Mouse (Mus musculus) liver, embryonic 11.5 days (tissue): Measurements from ENCODE around the gene Cd47. TPM values are rescaled to one million over a fixed set of nuclear protein-coding genes. Genes with fewer than 3 reads are reported as not detected.

Source experiments
- ATAC-seq: fragments of 200-750 bp; cut with Nextera tagmentation; replicated peaks from 2 replicates; pipeline ENCODE4 v1.8.0; 2017; ENCODE audit warnings: moderate number of reproducible peaks, mild to moderate bottlenecking, moderate TSS enrichment, moderate library complexity; ENCODE audit not compliant: low FRiP score
- DNase-seq: peaks from one replicate; pipeline ENCODE4 v3.0.0-alpha.2; 2017; ENCODE audit warnings: low spot score
- H3K27ac ChIP-seq: fragments of 300-500 bp; sonication (generic); 2 replicates; pipeline ENCODE4 v1.5.1; 2014; ENCODE audit warnings: mild to moderate bottlenecking, low read depth, low read length, control low read depth
- H3K27me3 ChIP-seq: fragments of 300-500 bp; sonication (generic); replicated peaks from 2 replicates; pipeline ENCODE4 v1.6.1; 2014; ENCODE audit warnings: low read length, mixed read lengths; ENCODE audit not compliant: control insufficient read depth, insufficient read depth
- H3K36me3 ChIP-seq: fragments of 300-500 bp; sonication (generic); 2 replicates; pipeline ENCODE4 v1.6.1; 2014; ENCODE audit warnings: mild to moderate bottlenecking, low read length, moderate library complexity, mixed read lengths; ENCODE audit not compliant: control insufficient read depth, insufficient read depth
- H3K4me1 ChIP-seq: fragments of 300-500 bp; sonication (generic); replicated peaks from 2 replicates; pipeline ENCODE4 v1.6.1; 2014; ENCODE audit warnings: low read length, mixed read lengths; ENCODE audit not compliant: control insufficient read depth, insufficient read depth
- H3K4me2 ChIP-seq: fragments of 300-500 bp; sonication (generic); 2 replicates; pipeline ENCODE4 v1.6.1; 2014; ENCODE audit warnings: mild to moderate bottlenecking, control low read depth, moderate library complexity
- H3K4me3 ChIP-seq: fragments of 300-500 bp; sonication (generic); 2 replicates; pipeline ENCODE4 v1.5.1; 2014; ENCODE audit warnings: low read depth, low read length, control low read depth
- H3K9ac ChIP-seq: fragments of 300-500 bp; sonication (generic); 2 replicates; pipeline ENCODE4 v1.6.1; 2014; ENCODE audit warnings: low read depth, low read length, control low read depth
- H3K9me3 ChIP-seq: fragments of 300-500 bp; sonication (generic); 2 replicates; pipeline ENCODE4 v1.6.1; 2016; ENCODE audit warnings: low read length, inconsistent platforms, mixed read lengths; ENCODE audit not compliant: control insufficient read depth
- WGBS: fragments of 180-500 bp; shearing (Covaris S2); extraction: QIAGEN DNeasy Blood & Tissue Kit; methylation state at CpG from one replicate; pipeline ENCODE4 v1.1.7; 2014; 5-methylcytosine and 5-hydroxymethylcytosine counted together
- polyA plus RNA-seq: library from polyadenylated mRNA; unstranded; fragments of >200 nt; fragmentation: Nextera tagmentation; extraction: Ambion mirVana; gene quantifications from 2 replicates; pipeline ENCODE4 v1.2.1, GENCODE M21; 2014

Cd47 gene
- polyA plus RNA-seq, result 261 and 281 TPM in 2 replicates

GRCm38 (mm10) chr16:49799597-49800561 is at the start of gene Cd47:
Gene Cd47 (plus strand): TSS chr16:49800533.
- Histone ChIP-seq H3K27me3 (no peaks in the 10 kb centered on the region), H3K9me3 (no peaks in the 10 kb centered on the region), H3K36me3 (no peaks in the 10 kb centered on the region), H3K27ac (peak within 1 kb of the TSS; percentile 99), H3K4me1 (peaks cover 45% of the 10 kb centered on the region), H3K4me2 (peak within 1 kb of the TSS; percentile 46), H3K9ac (peak within 1 kb of the TSS; percentile 57), H3K4me3 (no peak within 1 kb of the TSS)
- ATAC-seq (peak; percentile 97), DNase-seq (peak; percentile 51)
- 45% methylated on average over 10 of the region's 10 CpGs for WGBS

DNA sequence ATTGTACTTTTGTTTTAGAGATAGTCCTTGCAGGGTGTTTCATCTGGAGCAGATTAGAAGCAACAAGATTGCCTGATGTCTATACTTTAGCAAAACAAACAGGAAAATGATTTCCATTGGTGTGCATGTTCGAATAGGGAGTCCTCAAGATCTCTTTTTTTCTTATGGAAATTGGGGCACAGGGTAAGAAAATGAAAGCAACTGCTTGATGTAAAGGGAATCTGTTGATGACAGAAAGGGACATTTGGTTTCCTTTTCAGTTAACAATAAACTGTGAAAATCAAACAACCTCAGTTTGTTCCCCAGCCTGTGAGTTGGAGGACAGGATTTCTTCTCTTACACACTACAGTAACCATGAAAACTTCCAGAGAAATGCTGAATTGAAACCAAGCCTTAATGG is 47.4 kb upstream of the Cd47 start:
- Histone ChIP-seq H3K4me1 (no peaks in the 10 kb centered on the region), H3K36me3 (no peaks in the 10 kb centered on the region), H3K27me3 (no peaks in the 10 kb centered on the region), H3K4me3 (no peak overlapping the region), H3K27ac (no peak overlapping the region), H3K9ac (no peak overlapping the region), H3K4me2 (no peak overlapping the region), H3K9me3 (no peaks in the 10 kb centered on the region)
- ATAC-seq (no peak), DNase-seq (no peak)
- 78% methylated on average over 1 of the region's 1 CpGs for WGBS

DNA sequence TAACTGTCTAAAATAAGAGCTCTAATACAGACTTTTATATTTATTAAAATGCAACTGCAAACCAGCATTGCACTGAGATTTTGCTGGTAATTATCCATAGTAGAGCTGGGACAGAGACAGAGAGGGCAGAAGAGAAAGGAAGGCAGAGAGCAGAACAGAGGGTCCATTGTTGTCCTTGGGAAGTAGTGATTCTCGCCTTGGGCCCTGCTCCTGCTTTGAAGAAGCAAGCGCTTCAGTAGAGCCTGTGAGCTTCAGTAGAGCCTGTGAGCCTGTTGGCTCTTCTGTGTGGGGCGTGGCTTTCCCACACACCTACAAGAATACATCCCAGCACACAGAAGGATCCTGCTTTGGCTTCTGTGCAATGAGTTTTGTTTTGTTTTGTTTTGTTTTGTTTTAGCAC is 47.0 kb upstream of the Cd47 start:
- Histone ChIP-seq H3K4me2 (no peak overlapping the region), H3K27me3 (no peaks in the 10 kb centered on the region), H3K4me3 (no peak overlapping the region), H3K4me1 (no peaks in the 10 kb centered on the region), H3K9me3 (no peaks in the 10 kb centered on the region), H3K27ac (no peak overlapping the region), H3K36me3 (no peaks in the 10 kb centered on the region), H3K9ac (no peak overlapping the region)
- ATAC-seq (no peak), DNase-seq (no peak)
- WGBS, result 61% methylated on average over 3 of the region's 3 CpGs

GRCm38 (mm10) chr16:49760517-49761203 is 39.7 kb upstream of the Cd47 start:
- H3K4me3 ChIP-seq, result no peak overlapping the region
- H3K36me3 ChIP-seq, result no peaks in the 10 kb centered on the region
- 74% methylated on average over 17 of the region's 17 CpGs for WGBS
- H3K4me1 ChIP-seq, result no peaks in the 10 kb centered on the region; the same call in 1 of the 2 replicates
- no peak for DNase-seq
- ATAC-seq, result no peak
- H3K9ac ChIP-seq, result no peak overlapping the region
- H3K4me2 ChIP-seq, result no peak overlapping the region
- H3K27me3 ChIP-seq, result no peaks in the 10 kb centered on the region
- no peaks in the 10 kb centered on the region for H3K9me3 ChIP-seq
- H3K27ac ChIP-seq, result no peak overlapping the region

DNA sequence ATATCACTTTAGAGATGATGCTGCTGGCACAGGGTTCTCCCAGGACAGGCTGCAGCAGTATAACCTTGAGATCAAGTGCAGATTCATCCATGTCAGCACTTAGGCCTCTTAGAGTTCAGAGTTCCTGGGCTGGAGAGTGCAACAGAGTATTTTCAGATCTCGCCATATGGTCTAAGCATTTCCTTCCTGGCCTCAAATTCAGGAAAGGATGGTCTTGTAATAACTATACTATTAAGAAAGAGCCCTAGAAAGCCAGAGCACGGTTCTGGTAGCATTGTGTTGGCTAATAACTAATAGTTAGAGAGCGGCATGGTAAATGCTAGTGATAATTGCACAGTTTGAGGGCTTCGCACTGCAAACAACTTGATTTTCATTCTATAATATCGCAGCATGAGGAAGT is 38.4 kb upstream of the Cd47 start:
- DNase-seq, result no peak
- Histone ChIP-seq H3K36me3 (no peaks in the 10 kb centered on the region), H3K27ac (no peak overlapping the region), H3K4me3 (no peak overlapping the region), H3K27me3 (no peaks in the 10 kb centered on the region), H3K4me2 (no peak overlapping the region), H3K9me3 (no peaks in the 10 kb centered on the region), H3K4me1 (no peaks in the 10 kb centered on the region; the same call in 1 of the 2 replicates), H3K9ac (no peak overlapping the region)
- ATAC-seq, result no peak
- WGBS, result 76% methylated on average over 5 of the region's 5 CpGs

- no peak overlapping the region for H3K4me2 ChIP-seq
- no peak for DNase-seq
- no peaks in the 10 kb centered on the region for H3K9me3 ChIP-seq
- H3K27ac ChIP-seq, result no peak overlapping the region
- H3K27me3 ChIP-seq, result no peaks in the 10 kb centered on the region
- no peaks in the 10 kb centered on the region for H3K36me3 ChIP-seq
- H3K9ac ChIP-seq, result no peak overlapping the region
- peaks cover 19% of the 10 kb centered on the region for H3K4me1 ChIP-seq
- 51% methylated on average over 3 of the region's 3 CpGs for WGBS
- no peak overlapping the region for H3K4me3 ChIP-seq
- ATAC-seq, result peak; percentile 66
These were observed 34.0 kb upstream of the Cd47 start for GRCm38 (mm10) chr16:49766326-49766725.

- Histone ChIP-seq H3K4me2 (no peak overlapping the region), H3K36me3 (no peaks in the 10 kb centered on the region), H3K9me3 (no peaks in the 10 kb centered on the region), H3K4me1 (peaks cover 28% of the 10 kb centered on the region), H3K4me3 (no peak overlapping the region), H3K27me3 (no peaks in the 10 kb centered on the region), H3K9ac (no peak overlapping the region), H3K27ac (no peak overlapping the region)
- DNase-seq (no peak), ATAC-seq (no peak)
- WGBS, result 90% methylated on average over 4 of the region's 4 CpGs
These were observed 31.8 kb upstream of the Cd47 start for GRCm38 (mm10) chr16:49768491-49769031.

GRCm38 (mm10) chr16:49769831-49770261 is 30.5 kb upstream of the Cd47 start:
- H3K4me1 ChIP-seq, result peaks cover 41% of the 10 kb centered on the region
- 32% methylated on average over 2 of the region's 2 CpGs for WGBS
- H3K9ac ChIP-seq, result no peak overlapping the region
- peak overlapping the region; percentile 67; the same call in 1 of the 2 replicates for H3K27ac ChIP-seq
- H3K9me3 ChIP-seq, result no peaks in the 10 kb centered on the region
- no peak for DNase-seq
- no peaks in the 10 kb centered on the region for H3K36me3 ChIP-seq
- no peak overlapping the region for H3K4me3 ChIP-seq
- H3K27me3 ChIP-seq, result no peaks in the 10 kb centered on the region
- ATAC-seq, result peak; percentile 71
- H3K4me2 ChIP-seq, result no peak overlapping the region
